Mouse (Mus musculus): ENCODE results near the gene Plaa. TPM values are rescaled to one million over a fixed set of nuclear protein-coding genes. Genes with fewer than 3 reads are reported as not detected.
A peak's percentile ranks its signal among the peaks of the same experiment; 100 is the strongest.

The Plaa gene
- polyA plus RNA-seq, 1 experiment from 2014 or later = 88.8 TPM

GRCm38 (mm10) chr4:94559266-94559665 lies 43.8 kb downstream of the Plaa start:
- Histone ChIP-seq H3K4me2 (no peak overlapping the region), H3K9ac (ENCODE audit: low read length) (no peak overlapping the region), H3K4me3 (ENCODE audit: low read depth, low read length) (no peak overlapping the region), H3K9me3 (ENCODE audit: control insufficient read depth, low read length) (no peaks in the 10 kb centered on the region), H3K36me3 (ENCODE audit: control insufficient read depth, insufficient read depth, low read length) (no peaks in the 10 kb centered on the region), H3K4me1 (ENCODE audit: control insufficient read depth, insufficient read depth, low read length) (peaks cover 9% of the 10 kb centered on the region), H3K27ac (ENCODE audit: low read depth, low read length) (no peak overlapping the region), H3K27me3 (ENCODE audit: control insufficient read depth, insufficient read depth, low read length) (no peaks in the 10 kb centered on the region)
- DNase-seq (ENCODE audit: low spot score, missing footprints) (no peak), ATAC-seq (ENCODE audit: low FRiP score) (no peak)
- WGBS = 44% methylated on average over 2 of the region's 2 CpGs

DNA sequence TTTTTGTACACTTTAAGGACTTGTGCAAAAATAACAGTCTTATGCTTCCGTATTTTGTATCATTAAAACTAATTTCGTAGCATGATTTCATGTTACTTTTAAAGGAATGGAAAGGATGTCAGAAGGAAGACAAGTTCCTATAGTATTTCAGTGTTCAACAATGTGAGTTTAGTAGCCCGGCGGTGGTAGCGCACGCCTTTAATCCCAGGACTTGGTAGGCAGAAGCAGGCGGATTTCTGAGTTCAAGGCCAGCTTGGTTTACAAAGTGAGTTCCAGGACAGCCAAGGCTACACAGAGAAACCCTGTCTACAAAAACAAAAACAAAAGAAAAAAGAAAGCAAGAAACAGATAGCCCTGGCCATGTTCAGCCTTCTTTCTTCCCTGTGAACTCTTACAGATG lies 45.9 kb downstream of the Plaa start:
- no peak; the same call in 1 of the 2 replicates for ATAC-seq (ENCODE audit: low FRiP score)

DNA sequence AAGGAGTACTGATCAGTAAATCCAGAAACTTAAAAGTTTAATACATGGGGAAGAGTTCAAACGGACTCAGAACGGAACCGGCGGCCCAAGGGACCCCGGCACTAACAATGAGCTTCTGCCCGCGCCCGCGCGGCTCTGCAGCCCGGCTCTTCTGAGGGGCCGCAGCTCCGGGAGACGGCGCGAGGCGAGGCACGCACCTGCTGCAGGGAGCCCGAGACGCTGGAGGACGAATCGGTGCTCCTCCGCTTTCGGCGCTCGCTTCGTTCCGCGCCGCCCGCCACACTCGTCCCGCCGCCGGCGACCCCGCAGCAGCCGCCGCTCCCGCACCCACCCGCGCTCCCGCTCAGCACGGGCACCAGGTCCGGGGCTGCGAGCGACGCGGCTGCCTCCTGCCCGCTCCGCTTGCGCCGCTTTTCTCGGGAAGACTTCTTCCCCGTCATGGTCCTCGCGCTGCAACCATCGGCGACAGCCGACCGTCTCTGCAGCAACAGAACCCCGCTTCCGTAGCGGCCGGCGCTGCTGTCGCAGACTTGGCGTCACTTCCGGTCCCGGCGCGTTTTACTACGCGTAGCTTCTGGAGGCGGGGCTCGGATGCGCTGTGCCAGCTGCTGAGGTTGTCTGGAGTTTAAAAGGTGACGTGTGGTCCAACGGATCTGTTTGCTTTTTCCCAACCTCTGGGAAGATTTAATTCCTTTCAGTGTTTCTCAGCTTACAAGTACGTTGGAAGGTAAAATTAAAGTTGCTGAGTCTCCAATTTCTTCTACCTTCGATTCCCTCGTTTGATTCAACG lies 46.6 kb downstream of the Plaa start, which contains the start of the genes Gm10306 and Caap1:
Gene Gm10306 (plus strand): TSS at position 282 of the 790 bp plus-strand sequence.
Gene Caap1 (minus strand): TSS at position 532 of the 790 bp plus-strand sequence.
- WGBS = 2% methylated on average over 82 of the region's 83 CpGs
- peak; percentile 100 for DNase-seq (ENCODE audit: low spot score, missing footprints)
- H3K4me1 ChIP-seq (ENCODE audit: control insufficient read depth, insufficient read depth, low read length) = peaks cover 9% of the 10 kb centered on the region

More for the DNA sequence above, 45.9 kb downstream of the Plaa start:
- H3K4me3 ChIP-seq (ENCODE audit: low read depth, low read length) = no peak overlapping the region
- H3K27me3 ChIP-seq (ENCODE audit: control insufficient read depth, insufficient read depth, low read length) = no peaks in the 10 kb centered on the region
- no peak for DNase-seq (ENCODE audit: low spot score, missing footprints)
- no peaks in the 10 kb centered on the region for H3K9me3 ChIP-seq (ENCODE audit: control insufficient read depth, low read length)
- H3K4me2 ChIP-seq = no peak overlapping the region
- H3K9ac ChIP-seq (ENCODE audit: low read length) = no peak overlapping the region
- 79% methylated on average over 7 of the region's 7 CpGs for WGBS
- peaks cover 9% of the 10 kb centered on the region for H3K4me1 ChIP-seq (ENCODE audit: control insufficient read depth, insufficient read depth, low read length)
- no peak overlapping the region for H3K27ac ChIP-seq (ENCODE audit: low read depth, low read length)
- H3K36me3 ChIP-seq (ENCODE audit: control insufficient read depth, insufficient read depth, low read length) = no peaks in the 10 kb centered on the region

GRCm38 (mm10) chr4:94554955-94555494 lies 48.0 kb downstream of the Plaa start:
- Histone ChIP-seq H3K4me2 (peak overlapping the region; percentile 76; the same call in 1 of the 2 replicates), H3K27me3 (ENCODE audit: control insufficient read depth, insufficient read depth, low read length) (no peaks in the 10 kb centered on the region), H3K9me3 (ENCODE audit: control insufficient read depth, low read length) (no peaks in the 10 kb centered on the region), H3K4me1 (ENCODE audit: control insufficient read depth, insufficient read depth, low read length) (peaks cover 9% of the 10 kb centered on the region), H3K27ac (ENCODE audit: low read depth, low read length) (no peak overlapping the region), H3K9ac (ENCODE audit: low read length) (no peak overlapping the region), H3K4me3 (ENCODE audit: low read depth, low read length) (peak overlapping the region; percentile 69; the same call in 1 of the 2 replicates), H3K36me3 (ENCODE audit: control insufficient read depth, insufficient read depth, low read length) (no peaks in the 10 kb centered on the region)
- WGBS = 89% methylated on average over 5 of the region's 5 CpGs
- ATAC-seq (ENCODE audit: low FRiP score) (no peak), DNase-seq (ENCODE audit: low spot score, missing footprints) (no peak)

More for the DNA sequence above, 46.6 kb downstream of the Plaa start, which contains the start of the genes Gm10306 and Caap1:
- Histone ChIP-seq H3K4me3 (ENCODE audit: low read depth, low read length) (peak within 1 kb of the TSS; percentile 69), H3K36me3 (ENCODE audit: control insufficient read depth, insufficient read depth, low read length) (no peaks in the 10 kb centered on the region), H3K9me3 (ENCODE audit: control insufficient read depth, low read length) (no peaks in the 10 kb centered on the region), H3K27me3 (ENCODE audit: control insufficient read depth, insufficient read depth, low read length) (no peaks in the 10 kb centered on the region), H3K27ac (ENCODE audit: low read depth, low read length) (peak within 1 kb of the TSS; percentile 17; the same call in 1 of the 2 replicates), H3K9ac (ENCODE audit: low read length) (peak within 1 kb of the TSS; percentile 82), H3K4me2 (peak within 1 kb of the TSS; percentile 76)
- peak; percentile 98 for ATAC-seq (ENCODE audit: low FRiP score)

- ATAC-seq (ENCODE audit: low FRiP score) = no peak
- H3K9ac ChIP-seq (ENCODE audit: low read length) = no peak overlapping the region
- no peaks in the 10 kb centered on the region for H3K4me1 ChIP-seq (ENCODE audit: control insufficient read depth, insufficient read depth, low read length)
- H3K27ac ChIP-seq (ENCODE audit: low read depth, low read length) = no peak overlapping the region
- no peaks in the 10 kb centered on the region for H3K27me3 ChIP-seq (ENCODE audit: control insufficient read depth, insufficient read depth, low read length)
- H3K4me3 ChIP-seq (ENCODE audit: low read depth, low read length) = no peak overlapping the region
- H3K9me3 ChIP-seq (ENCODE audit: control insufficient read depth, low read length) = no peaks in the 10 kb centered on the region
- H3K4me2 ChIP-seq = no peak overlapping the region
- WGBS = 72% methylated on average over 7 of the region's 7 CpGs
- H3K36me3 ChIP-seq (ENCODE audit: control insufficient read depth, insufficient read depth, low read length) = peaks cover 3% of the 10 kb centered on the region; the same call in 1 of the 2 replicates
- DNase-seq (ENCODE audit: low spot score, missing footprints) = no peak
Observed at GRCm38 (mm10) chr4:94544321-94544720, 58.7 kb downstream of the Plaa start.

DNA sequence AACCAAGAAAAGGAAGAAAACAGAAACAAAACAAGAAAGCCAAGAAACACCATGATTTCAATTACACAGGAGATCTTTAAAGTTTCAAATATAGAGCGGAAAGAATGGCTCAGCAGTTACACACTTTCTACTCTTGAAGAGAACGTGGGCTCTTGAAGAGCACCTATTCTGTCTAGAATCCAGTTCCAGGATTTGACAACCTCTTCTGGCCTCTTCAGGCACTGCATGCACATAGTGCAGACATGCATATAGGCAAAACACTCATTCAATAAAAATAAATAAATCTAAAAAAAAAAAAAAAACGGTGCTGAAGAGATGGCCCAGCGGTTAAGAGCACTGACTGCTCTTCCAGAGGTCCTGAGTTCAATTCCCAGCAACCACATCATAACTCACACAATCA lies 60.0 kb downstream of the Plaa start:
- ATAC-seq (ENCODE audit: low FRiP score) = no peak
- no peaks in the 10 kb centered on the region for H3K27me3 ChIP-seq (ENCODE audit: control insufficient read depth, insufficient read depth, low read length)
- no peak overlapping the region for H3K4me3 ChIP-seq (ENCODE audit: low read depth, low read length)
- WGBS = 91% methylated on average over 4 of the region's 4 CpGs
- no peak overlapping the region for H3K9ac ChIP-seq (ENCODE audit: low read length)
- no peaks in the 10 kb centered on the region for H3K4me1 ChIP-seq (ENCODE audit: control insufficient read depth, insufficient read depth, low read length)
- no peak overlapping the region for H3K4me2 ChIP-seq
- no peak overlapping the region for H3K27ac ChIP-seq (ENCODE audit: low read depth, low read length)
- peaks cover 3% of the 10 kb centered on the region; the same call in 1 of the 2 replicates for H3K36me3 ChIP-seq (ENCODE audit: control insufficient read depth, insufficient read depth, low read length)
- no peaks in the 10 kb centered on the region for H3K9me3 ChIP-seq (ENCODE audit: control insufficient read depth, low read length)
- peak; percentile 67 for DNase-seq (ENCODE audit: low spot score, missing footprints)

DNA sequence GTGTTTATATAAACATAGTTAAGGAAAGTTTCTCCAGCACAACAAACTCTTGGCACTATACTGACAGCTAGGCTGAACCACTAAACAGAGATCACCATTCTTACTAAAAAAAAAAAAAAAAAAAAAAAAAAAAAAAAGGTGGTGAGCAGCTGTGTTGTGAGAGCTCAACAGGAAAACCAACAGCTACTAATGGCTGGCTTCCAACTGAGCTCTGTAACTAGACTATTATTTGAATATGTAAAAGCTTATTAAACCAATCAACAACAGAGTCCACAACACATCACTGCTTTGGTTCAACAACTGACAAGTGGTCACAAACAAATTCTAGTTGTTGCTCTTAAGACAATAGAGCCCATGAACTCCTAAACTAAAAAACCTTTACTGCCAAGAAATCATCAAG lies 69.8 kb downstream of the Plaa start:
- Histone ChIP-seq H3K4me1 (ENCODE audit: control insufficient read depth, insufficient read depth, low read length) (no peaks in the 10 kb centered on the region), H3K4me3 (ENCODE audit: low read depth, low read length) (no peak overlapping the region), H3K9me3 (ENCODE audit: control insufficient read depth, low read length) (no peaks in the 10 kb centered on the region), H3K4me2 (no peak overlapping the region), H3K9ac (ENCODE audit: low read length) (no peak overlapping the region), H3K36me3 (ENCODE audit: control insufficient read depth, insufficient read depth, low read length) (no peaks in the 10 kb centered on the region; the same call in 1 of the 2 replicates), H3K27me3 (ENCODE audit: control insufficient read depth, insufficient read depth, low read length) (no peaks in the 10 kb centered on the region), H3K27ac (ENCODE audit: low read depth, low read length) (no peak overlapping the region)
- ATAC-seq (ENCODE audit: low FRiP score) = no peak
- no peak for DNase-seq (ENCODE audit: low spot score, missing footprints)

DNA sequence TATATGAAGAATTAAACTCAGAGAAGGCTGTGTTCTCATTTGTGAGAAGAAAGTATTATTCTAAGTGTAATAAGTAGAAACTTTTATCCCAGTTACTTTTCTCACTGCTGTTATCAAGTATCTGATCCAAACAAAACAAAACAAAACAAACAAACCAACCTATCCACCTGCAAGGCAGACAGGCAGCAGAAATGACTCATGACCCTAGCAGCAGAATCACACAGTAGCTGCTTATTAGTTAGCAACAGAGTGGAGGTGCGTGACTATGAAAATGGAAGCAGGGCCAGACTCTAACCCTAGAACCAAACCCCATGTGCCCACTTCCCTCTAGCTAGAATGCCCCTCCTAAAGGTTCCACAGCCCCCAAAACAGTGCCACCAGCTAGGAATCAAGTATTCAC lies 73.6 kb downstream of the Plaa start:
- ATAC-seq (ENCODE audit: low FRiP score) (no peak), DNase-seq (ENCODE audit: low spot score, missing footprints) (no peak)
- Histone ChIP-seq H3K27me3 (ENCODE audit: control insufficient read depth, insufficient read depth, low read length) (no peaks in the 10 kb centered on the region), H3K36me3 (ENCODE audit: control insufficient read depth, insufficient read depth, low read length) (no peaks in the 10 kb centered on the region; the same call in 1 of the 2 replicates), H3K9me3 (ENCODE audit: control insufficient read depth, low read length) (no peaks in the 10 kb centered on the region), H3K4me1 (ENCODE audit: control insufficient read depth, insufficient read depth, low read length) (no peaks in the 10 kb centered on the region), H3K27ac (ENCODE audit: low read depth, low read length) (no peak overlapping the region), H3K4me2 (no peak overlapping the region), H3K4me3 (ENCODE audit: low read depth, low read length) (no peak overlapping the region), H3K9ac (ENCODE audit: low read length) (no peak overlapping the region)
- 91% methylated on average over 1 of the region's 1 CpGs for WGBS

- no peaks in the 10 kb centered on the region for H3K36me3 ChIP-seq (ENCODE audit: control insufficient read depth, insufficient read depth, low read length)
- H3K9me3 ChIP-seq (ENCODE audit: control insufficient read depth, low read length) = no peaks in the 10 kb centered on the region
- ATAC-seq (ENCODE audit: low FRiP score) = no peak
- no peak overlapping the region for H3K9ac ChIP-seq (ENCODE audit: low read length)
- no peak overlapping the region for H3K4me2 ChIP-seq
- no peaks in the 10 kb centered on the region for H3K27me3 ChIP-seq (ENCODE audit: control insufficient read depth, insufficient read depth, low read length)
- H3K4me3 ChIP-seq (ENCODE audit: low read depth, low read length) = no peak overlapping the region
- H3K4me1 ChIP-seq (ENCODE audit: control insufficient read depth, insufficient read depth, low read length) = no peaks in the 10 kb centered on the region
- no peak overlapping the region for H3K27ac ChIP-seq (ENCODE audit: low read depth, low read length)
- peak; percentile 78 for DNase-seq (ENCODE audit: low spot score, missing footprints)
Observed at GRCm38 (mm10) chr4:94523321-94523720, 79.7 kb downstream of the Plaa start.
